Mouse (Mus musculus): ENCODE results near the gene Itga5.
"Not testable (repeated sequence)": the region's sequence is repeated elsewhere in the genome, so short reads cannot be mapped to it uniquely, and the experiment has no call there.

The Itga5 gene

DNA sequence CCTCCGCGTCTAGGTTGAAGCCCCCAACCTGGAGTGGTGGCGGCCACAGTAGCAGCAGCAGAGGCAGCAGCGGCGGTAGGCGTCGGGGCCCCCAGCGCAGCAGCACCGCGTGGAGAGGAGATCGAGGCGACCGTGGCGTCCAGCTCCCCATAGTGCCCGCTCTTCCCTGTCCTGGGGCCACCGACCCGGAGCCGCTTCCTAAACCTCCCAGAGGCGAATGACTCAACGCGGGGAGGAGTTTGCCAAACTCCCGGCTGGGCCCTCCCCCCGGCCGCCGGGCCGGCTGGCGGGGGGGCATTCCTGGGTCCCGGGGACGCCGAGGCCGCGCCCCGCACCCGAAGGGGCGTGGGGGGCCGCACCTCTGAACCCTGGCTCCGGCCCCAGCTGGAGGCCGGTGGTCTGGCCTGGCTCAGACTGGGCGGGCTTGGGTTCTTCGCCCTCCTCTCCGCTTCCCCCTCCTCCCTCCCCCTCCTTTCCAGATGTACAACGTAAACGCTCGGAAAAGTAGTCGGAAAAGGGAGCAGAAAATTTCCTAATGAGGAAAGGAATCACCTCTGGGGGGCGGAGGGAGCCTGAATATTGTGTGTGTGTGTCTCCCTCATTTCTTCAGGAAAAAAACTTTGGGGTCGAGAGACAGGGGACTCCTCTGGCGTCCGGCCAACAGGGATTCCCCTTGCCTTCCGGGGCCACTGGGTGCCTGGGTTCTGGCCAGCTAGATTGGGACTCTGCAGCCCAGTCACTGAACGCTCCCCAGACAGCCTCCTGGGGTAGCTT is at the start of gene Itga5:
TSS of gene Itga5 (minus strand) at position 388 of the 774 bp plus-strand sequence.
- no peak for TF ChIP-seq NANOG (IDR thresholded peaks at IDR 0.05; ENCODE audit: borderline replicate concordance, low read length)
- no peak for TF ChIP-seq POU5F1 (IDR thresholded peaks at IDR 0.05; ENCODE audit: borderline replicate concordance, low read length)
- no peak for TF ChIP-seq CTCF (conservative IDR thresholded peaks at IDR 0.05; ENCODE audit: low read length)
- Histone ChIP-seq H3K27me3 (ENCODE audit: insufficient read depth, low read length) (no peaks in the 10 kb centered on the region), H3K4me3 (replicated peaks; ENCODE audit: low read length) (peak within 1 kb of the TSS; percentile 95), H3K36me3 (ENCODE audit: insufficient read depth, low read length) (peaks cover 9% of the 10 kb centered on the region), H3K4me1 (replicated peaks; ENCODE audit: low read depth, low read length) (peaks cover 86% of the 10 kb centered on the region), H3K9me3 (ENCODE audit: low read length) (no peaks in the 10 kb centered on the region)

DNA sequence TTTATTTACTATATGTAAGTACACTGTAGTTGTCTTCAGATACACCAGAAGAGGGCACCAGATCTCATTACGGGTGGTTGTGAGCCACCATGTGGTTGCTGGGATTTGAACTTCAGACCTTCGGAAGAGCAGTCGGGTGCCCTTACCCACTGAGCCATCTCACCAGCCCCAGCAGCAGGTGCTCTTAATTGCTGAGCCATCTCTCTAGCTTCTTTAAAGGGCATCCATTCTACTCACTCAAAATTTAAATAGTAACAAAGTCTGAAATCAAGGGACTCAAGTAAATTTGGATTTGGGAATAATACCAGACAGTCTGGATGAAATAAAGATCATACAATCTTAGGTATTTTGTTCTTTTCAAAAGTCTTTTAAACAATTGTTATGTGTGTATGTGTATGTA is 39.0 kb upstream of the Itga5 start:
- H3K27me3 ChIP-seq (ENCODE audit: insufficient read depth, low read length); H3K9me3 ChIP-seq (ENCODE audit: low read length); H3K4me3 ChIP-seq (replicated peaks; ENCODE audit: low read length); H3K36me3 ChIP-seq (ENCODE audit: insufficient read depth, low read length): not testable (repeated sequence)
- H3K4me1 ChIP-seq (replicated peaks; ENCODE audit: low read depth, low read length): peaks cover 20% of the 10 kb centered on the region

DNA sequence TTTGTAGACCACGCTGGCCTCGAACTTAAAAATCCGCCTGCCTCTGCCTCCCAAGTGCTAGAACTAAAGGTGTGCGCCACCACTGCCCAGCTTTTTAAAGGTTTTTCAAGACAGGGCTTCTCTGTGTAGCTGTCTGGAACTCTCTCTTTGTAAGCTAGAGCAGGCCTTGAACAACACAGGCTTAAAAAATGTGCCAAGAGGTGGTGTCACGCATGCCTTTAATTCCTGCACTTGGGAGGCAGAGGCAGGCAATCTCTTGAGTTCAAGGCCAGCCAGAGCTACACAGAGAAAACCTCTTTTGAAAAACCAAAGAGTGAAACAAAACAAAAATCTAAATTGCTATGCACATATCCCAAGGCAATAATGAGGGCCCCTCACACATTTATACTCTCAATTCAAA is 34.8 kb upstream of the Itga5 start:
- Histone ChIP-seq H3K9me3 (ENCODE audit: low read length) (no peaks in the 10 kb centered on the region), H3K4me1 (replicated peaks; ENCODE audit: low read depth, low read length) (peaks cover 13% of the 10 kb centered on the region; the same call in 1 of the 2 replicates), H3K36me3 (ENCODE audit: insufficient read depth, low read length) (no peaks in the 10 kb centered on the region), H3K27me3 (ENCODE audit: insufficient read depth, low read length) (no peaks in the 10 kb centered on the region), H3K4me3 (replicated peaks; ENCODE audit: low read length) (no peak overlapping the region)
- TF ChIP-seq CTCF (conservative IDR thresholded peaks at IDR 0.05; ENCODE audit: low read length) (no peak), POU5F1 (IDR thresholded peaks at IDR 0.05; ENCODE audit: borderline replicate concordance, low read length) (no peak), NANOG (IDR thresholded peaks at IDR 0.05; ENCODE audit: borderline replicate concordance, low read length) (no peak)

DNA sequence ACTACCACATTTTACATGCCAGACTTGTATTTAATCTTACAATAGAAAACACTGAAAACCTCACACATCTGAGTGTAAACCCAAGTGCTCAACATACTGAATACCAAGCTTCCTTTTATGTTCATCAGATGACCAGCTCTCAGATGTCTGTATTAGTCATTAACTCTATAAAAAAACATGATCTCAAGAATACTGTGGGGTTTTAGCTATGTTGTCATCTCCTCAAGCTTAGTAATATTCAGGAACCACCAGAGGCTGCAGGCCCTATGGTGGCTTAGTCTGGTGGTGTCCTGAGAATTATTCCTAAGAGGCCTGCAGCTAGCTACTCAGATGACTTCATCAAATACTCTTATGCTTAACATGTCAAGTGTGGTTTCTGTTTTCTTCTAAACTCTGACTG is 27.0 kb upstream of the Itga5 start:
- no peaks in the 10 kb centered on the region for H3K9me3 ChIP-seq (ENCODE audit: low read length)
- H3K4me3 ChIP-seq (replicated peaks; ENCODE audit: low read length): no peak overlapping the region
- no peaks in the 10 kb centered on the region for H3K36me3 ChIP-seq (ENCODE audit: insufficient read depth, low read length)
- no peaks in the 10 kb centered on the region for H3K4me1 ChIP-seq (replicated peaks; ENCODE audit: low read depth, low read length)
- no peaks in the 10 kb centered on the region for H3K27me3 ChIP-seq (ENCODE audit: insufficient read depth, low read length)
- TF ChIP-seq POU5F1 (IDR thresholded peaks at IDR 0.05; ENCODE audit: borderline replicate concordance, low read length) (no peak), CTCF (conservative IDR thresholded peaks at IDR 0.05; ENCODE audit: low read length) (no peak), NANOG (IDR thresholded peaks at IDR 0.05; ENCODE audit: borderline replicate concordance, low read length) (no peak)

DNA sequence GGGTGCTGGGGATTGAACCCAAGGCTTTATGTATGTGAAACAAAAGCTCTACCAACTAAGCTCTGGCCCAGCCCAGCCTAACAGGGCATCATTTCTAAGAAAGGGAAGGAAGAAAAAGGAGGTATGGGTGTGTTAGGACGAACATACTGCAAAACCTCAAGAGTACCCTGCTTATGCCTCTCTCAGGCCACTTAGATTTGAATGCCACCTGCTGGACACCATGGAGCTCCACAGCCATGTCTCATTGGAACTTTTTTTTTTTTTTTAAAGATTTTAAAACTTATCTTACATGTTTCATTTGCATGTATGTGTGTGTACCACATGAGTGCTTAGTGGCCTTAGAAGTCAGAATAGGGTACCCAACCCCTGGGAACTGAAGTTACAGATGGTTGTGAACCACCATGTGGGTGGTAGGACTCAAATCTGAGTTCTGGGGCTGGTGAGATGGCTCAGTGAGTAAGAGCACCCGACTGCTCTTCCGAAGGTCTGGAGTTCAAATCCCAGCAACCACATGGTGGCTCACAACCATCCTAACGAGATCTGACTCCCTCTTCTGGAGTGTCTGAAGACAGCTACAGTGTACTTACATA is 22.1 kb upstream of the Itga5 start:
- no peaks in the 10 kb centered on the region for H3K9me3 ChIP-seq (ENCODE audit: low read length)
- H3K4me1 ChIP-seq (replicated peaks; ENCODE audit: low read depth, low read length): peaks cover 10% of the 10 kb centered on the region
- H3K4me3 ChIP-seq (replicated peaks; ENCODE audit: low read length): no peak overlapping the region
- H3K36me3 ChIP-seq (ENCODE audit: insufficient read depth, low read length): no peaks in the 10 kb centered on the region
- TF ChIP-seq NANOG (IDR thresholded peaks at IDR 0.05; ENCODE audit: borderline replicate concordance, low read length): no peak
- peak; percentile 21; the same call in 1 of the 2 replicates for TF ChIP-seq CTCF (conservative IDR thresholded peaks at IDR 0.05; ENCODE audit: low read length)
- no peak for TF ChIP-seq POU5F1 (IDR thresholded peaks at IDR 0.05; ENCODE audit: borderline replicate concordance, low read length)
- H3K27me3 ChIP-seq (ENCODE audit: insufficient read depth, low read length): no peaks in the 10 kb centered on the region

DNA sequence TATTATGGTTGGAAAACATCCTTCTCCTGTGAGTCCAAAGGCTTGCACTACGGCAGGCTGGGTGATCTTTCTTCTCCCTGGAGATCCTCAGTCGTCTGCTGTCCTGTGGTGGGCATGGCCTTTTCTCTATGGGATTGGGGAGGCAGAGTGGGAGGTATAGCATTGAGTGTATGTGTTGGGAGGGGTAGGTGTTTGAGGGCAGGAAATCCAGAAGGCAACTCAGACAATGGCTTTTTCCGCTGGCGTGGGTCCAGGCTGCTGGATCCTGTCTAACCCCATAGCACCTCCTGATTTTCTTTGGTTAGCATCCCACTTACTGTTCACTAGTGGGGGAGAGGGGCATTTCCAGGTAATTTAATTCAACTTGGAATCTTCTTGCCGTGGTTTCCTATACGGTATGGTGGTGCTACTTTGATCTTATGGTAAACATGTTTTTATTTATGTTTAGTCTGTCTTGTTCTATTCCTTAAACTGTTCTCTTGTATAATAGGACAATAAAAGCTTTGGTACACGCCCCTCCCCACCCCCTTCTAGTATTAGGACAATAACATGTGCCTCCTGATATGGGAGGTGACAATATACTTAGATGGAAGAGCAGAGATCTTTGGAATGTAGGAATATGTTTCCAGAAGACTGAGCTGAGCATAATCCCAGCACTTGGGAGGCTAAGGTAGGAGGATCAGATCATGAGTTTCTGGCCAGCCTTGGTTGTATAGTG is 17.4 kb upstream of the Itga5 start:
- Histone ChIP-seq H3K4me1 (replicated peaks; ENCODE audit: low read depth, low read length) (peaks cover 29% of the 10 kb centered on the region), H3K4me3 (replicated peaks; ENCODE audit: low read length) (no peak overlapping the region), H3K36me3 (ENCODE audit: insufficient read depth, low read length) (no peaks in the 10 kb centered on the region), H3K27me3 (ENCODE audit: insufficient read depth, low read length) (no peaks in the 10 kb centered on the region), H3K9me3 (ENCODE audit: low read length) (no peaks in the 10 kb centered on the region)
- TF ChIP-seq POU5F1 (IDR thresholded peaks at IDR 0.05; ENCODE audit: borderline replicate concordance, low read length) (no peak), NANOG (IDR thresholded peaks at IDR 0.05; ENCODE audit: borderline replicate concordance, low read length) (no peak), CTCF (conservative IDR thresholded peaks at IDR 0.05; ENCODE audit: low read length) (no peak)

DNA sequence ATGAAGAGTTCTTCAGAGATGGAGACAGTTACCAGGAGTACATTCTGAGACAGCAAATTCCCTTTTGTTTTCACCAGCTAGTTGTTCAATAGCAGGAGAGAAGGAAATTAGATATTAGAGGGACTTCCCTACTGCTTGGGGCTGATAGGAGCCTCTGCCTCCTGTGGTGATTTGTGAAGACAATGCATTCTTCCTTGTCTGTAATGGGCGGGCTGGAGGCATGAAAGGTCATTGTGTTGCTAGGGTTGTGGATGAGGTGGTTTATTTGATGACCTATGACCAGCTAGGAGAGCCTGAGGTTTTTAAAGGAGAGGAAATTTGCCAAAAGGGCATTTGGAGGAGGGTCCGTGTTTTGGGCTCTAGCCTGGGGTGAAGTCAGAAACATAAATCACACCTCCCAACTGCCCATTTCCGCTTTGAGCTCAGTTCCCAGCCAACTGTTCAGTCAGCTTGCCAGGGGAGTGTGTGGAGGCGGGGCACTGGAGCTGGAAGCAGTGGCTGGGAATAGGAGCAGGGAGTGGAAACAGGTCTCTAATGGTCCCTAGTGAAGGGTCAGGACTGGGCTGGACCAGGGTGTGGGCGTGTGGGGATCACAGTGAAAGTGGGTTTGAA is 16.3 kb upstream of the Itga5 start:
- H3K27me3 ChIP-seq (ENCODE audit: insufficient read depth, low read length): 0 out of 2 replicates have a peak, but pooled peaks cover 2% of the 10 kb centered on the region
- H3K4me1 ChIP-seq (replicated peaks; ENCODE audit: low read depth, low read length): peaks cover 39% of the 10 kb centered on the region
- TF ChIP-seq CTCF (conservative IDR thresholded peaks at IDR 0.05; ENCODE audit: low read length) (no peak), POU5F1 (IDR thresholded peaks at IDR 0.05; ENCODE audit: borderline replicate concordance, low read length) (no peak), NANOG (IDR thresholded peaks at IDR 0.05; ENCODE audit: borderline replicate concordance, low read length) (peak; percentile 60; the same call in 1 of the 2 replicates)
- H3K36me3 ChIP-seq (ENCODE audit: insufficient read depth, low read length): no peaks in the 10 kb centered on the region
- no peak overlapping the region for H3K4me3 ChIP-seq (replicated peaks; ENCODE audit: low read length)
- no peaks in the 10 kb centered on the region for H3K9me3 ChIP-seq (ENCODE audit: low read length)

DNA sequence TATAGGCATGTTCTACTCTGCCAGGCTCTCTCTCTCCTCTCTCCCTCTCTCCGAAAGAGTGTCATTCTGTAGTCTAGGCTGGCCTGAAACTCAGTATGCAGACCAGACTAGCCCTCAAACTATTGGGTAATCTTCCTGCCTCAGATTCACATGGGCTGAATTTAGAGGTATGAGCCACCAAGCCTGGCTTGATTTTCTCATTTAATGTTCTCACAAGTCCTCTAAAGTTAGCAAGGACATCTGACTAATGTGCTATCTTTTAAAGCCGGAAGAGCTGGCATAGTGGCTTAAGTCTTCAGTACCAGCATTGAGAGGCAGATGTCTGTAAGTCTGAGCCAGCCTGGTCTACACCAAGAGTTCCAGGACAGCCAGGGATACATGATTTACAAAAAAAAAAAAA is 15.5 kb upstream of the Itga5 start:
- Histone ChIP-seq H3K9me3 (ENCODE audit: low read length) (no peaks in the 10 kb centered on the region), H3K27me3 (ENCODE audit: insufficient read depth, low read length) (0 out of 2 replicates have a peak, but pooled peaks cover 6% of the 10 kb centered on the region), H3K36me3 (ENCODE audit: insufficient read depth, low read length) (no peaks in the 10 kb centered on the region), H3K4me1 (replicated peaks; ENCODE audit: low read depth, low read length) (peaks cover 42% of the 10 kb centered on the region), H3K4me3 (replicated peaks; ENCODE audit: low read length) (no peak overlapping the region)
- TF ChIP-seq CTCF (conservative IDR thresholded peaks at IDR 0.05; ENCODE audit: low read length): no peak
- no peak for TF ChIP-seq NANOG (IDR thresholded peaks at IDR 0.05; ENCODE audit: borderline replicate concordance, low read length)
- TF ChIP-seq POU5F1 (IDR thresholded peaks at IDR 0.05; ENCODE audit: borderline replicate concordance, low read length): no peak

Data from E14TG2a.4 (cell line).